Mouse (Mus musculus): ENCODE data around the gene Cpt2.

The Cpt2 gene

GRCm38 (mm10) chr4:107923145-107923802 lies at the start of gene Cpt2:
Cpt2 (minus strand) TSS chr4:107923610.
- CTCF ChIA-PET, result no interaction called here

- CTCF ChIA-PET, result no interaction called here
These were observed 47.8 kb upstream of the Cpt2 start for GRCm38 (mm10) chr4:107971162-107971561.

- CTCF ChIA-PET, result no interaction called here
These were observed 46.4 kb upstream of the Cpt2 start for GRCm38 (mm10) chr4:107969781-107970180.

GRCm38 (mm10) chr4:107967966-107968682 lies 44.7 kb upstream of the Cpt2 start, which contains the start of gene Slc1a7:
Slc1a7 (plus strand) TSS chr4:107968332.
- CTCF ChIA-PET, result interaction anchor here (0.6 kb wide), 1 partner anchor 1016 kb away, joined by 4 read pairs; no protein-coding TSS in a partner anchor

GRCm38 (mm10) chr4:107966416-107967109 lies 43.2 kb upstream of the Cpt2 start:
- CTCF ChIA-PET, result no interaction called here

- CTCF ChIA-PET, result no interaction called here
These were observed 39.4 kb upstream of the Cpt2 start for GRCm38 (mm10) chr4:107962792-107963191.

- CTCF ChIA-PET, result no interaction called here
These were observed 38.8 kb upstream of the Cpt2 start for GRCm38 (mm10) chr4:107962044-107962732.

GRCm38 (mm10) chr4:107958487-107958886 lies 35.1 kb upstream of the Cpt2 start:
- CTCF ChIA-PET, result no interaction called here

- CTCF ChIA-PET, result no interaction called here
These were observed 32.3 kb upstream of the Cpt2 start for GRCm38 (mm10) chr4:107955691-107956090.

GRCm38 (mm10) chr4:107952845-107953244 lies 29.4 kb upstream of the Cpt2 start:
- CTCF ChIA-PET, result no interaction called here

GRCm38 (mm10) chr4:107949918-107950317 lies 26.5 kb upstream of the Cpt2 start:
- CTCF ChIA-PET, result no interaction called here

- CTCF ChIA-PET, result no interaction called here
These were observed 20.7 kb upstream of the Cpt2 start for GRCm38 (mm10) chr4:107944141-107944540.

- CTCF ChIA-PET, result no interaction called here
These were observed 19.3 kb upstream of the Cpt2 start for GRCm38 (mm10) chr4:107942741-107943140.

GRCm38 (mm10) chr4:107938124-107938523 lies 14.7 kb upstream of the Cpt2 start:
- CTCF ChIA-PET, result no interaction called here

GRCm38 (mm10) chr4:107937338-107937737 lies 13.9 kb upstream of the Cpt2 start:
- CTCF ChIA-PET, result no interaction called here

- CTCF ChIA-PET, result interaction anchor here (0.6 kb wide), 1 partner anchor 309 kb away, joined by 20 read pairs; no protein-coding TSS in a partner anchor
These were observed 11.8 kb upstream of the Cpt2 start for GRCm38 (mm10) chr4:107935254-107935653.

- CTCF ChIA-PET, result no interaction called here
These were observed 9.8 kb upstream of the Cpt2 start for GRCm38 (mm10) chr4:107933239-107933638.

GRCm38 (mm10) chr4:107931453-107931852 lies 8.0 kb upstream of the Cpt2 start:
- CTCF ChIA-PET, result no interaction called here

GRCm38 (mm10) chr4:107928726-107929125 lies 5.3 kb upstream of the Cpt2 start:
- CTCF ChIA-PET, result no interaction called here

GRCm38 (mm10) chr4:107928269-107928668 lies 4.9 kb upstream of the Cpt2 start:
- CTCF ChIA-PET, result no interaction called here

- CTCF ChIA-PET, result no interaction called here
These were observed 389 bp upstream of the Cpt2 start for GRCm38 (mm10) chr4:107923803-107924194.

- CTCF ChIA-PET, result no interaction called here
These were observed 1.5 kb downstream of the Cpt2 start for GRCm38 (mm10) chr4:107921952-107922351.
